Mouse (Mus musculus) retina, embryonic 14.5 days (tissue): ENCODE data around the gene Ndufs2.
"Not testable (repeated sequence)": the region's sequence is repeated elsewhere in the genome, so short reads cannot be mapped to it uniquely, and the experiment has no call there.

Source experiments
- DNase-seq: peaks from one replicate; pipeline ENCODE4 v3.0.0-alpha.2; 2015; ENCODE audit warnings: low spot score

The Ndufs2 gene

DNA sequence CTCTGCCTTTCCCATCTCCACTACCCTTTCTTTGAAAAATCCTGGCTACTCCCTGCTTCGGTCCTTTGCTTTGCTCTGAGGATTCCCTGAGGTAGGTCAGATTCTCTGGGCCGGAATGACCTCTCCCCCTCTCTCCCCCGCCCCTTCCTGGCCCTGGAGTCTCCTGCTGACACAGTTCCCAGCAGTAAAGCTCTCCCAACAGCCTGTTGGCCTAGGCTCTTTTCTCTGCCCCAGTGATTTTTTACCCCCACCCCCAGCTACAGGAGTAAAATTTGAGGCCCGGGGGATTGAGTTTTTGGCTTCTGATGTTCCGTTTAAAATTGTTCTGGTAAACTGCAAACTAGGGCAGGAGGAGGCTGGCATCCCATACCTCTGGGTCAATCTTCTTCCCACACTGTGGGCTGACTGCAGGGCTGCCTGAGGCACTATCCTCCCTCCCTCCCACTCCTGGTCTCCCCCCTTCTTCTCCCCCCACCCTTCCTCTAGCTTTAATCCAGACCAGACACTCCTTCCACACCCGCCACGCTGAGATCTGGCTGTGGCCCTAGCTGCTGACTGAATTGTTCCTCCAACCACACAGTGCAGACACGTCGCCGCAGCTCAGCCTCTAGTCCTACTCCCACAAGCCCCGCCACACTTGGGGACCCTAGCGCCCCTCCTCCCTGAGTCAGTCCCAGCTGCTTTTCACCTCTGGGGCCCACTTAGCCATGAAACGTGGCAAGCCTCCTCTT, 571 bp upstream of the Ndufs2 start:
- peak; percentile 64 for DNase-seq

DNA sequence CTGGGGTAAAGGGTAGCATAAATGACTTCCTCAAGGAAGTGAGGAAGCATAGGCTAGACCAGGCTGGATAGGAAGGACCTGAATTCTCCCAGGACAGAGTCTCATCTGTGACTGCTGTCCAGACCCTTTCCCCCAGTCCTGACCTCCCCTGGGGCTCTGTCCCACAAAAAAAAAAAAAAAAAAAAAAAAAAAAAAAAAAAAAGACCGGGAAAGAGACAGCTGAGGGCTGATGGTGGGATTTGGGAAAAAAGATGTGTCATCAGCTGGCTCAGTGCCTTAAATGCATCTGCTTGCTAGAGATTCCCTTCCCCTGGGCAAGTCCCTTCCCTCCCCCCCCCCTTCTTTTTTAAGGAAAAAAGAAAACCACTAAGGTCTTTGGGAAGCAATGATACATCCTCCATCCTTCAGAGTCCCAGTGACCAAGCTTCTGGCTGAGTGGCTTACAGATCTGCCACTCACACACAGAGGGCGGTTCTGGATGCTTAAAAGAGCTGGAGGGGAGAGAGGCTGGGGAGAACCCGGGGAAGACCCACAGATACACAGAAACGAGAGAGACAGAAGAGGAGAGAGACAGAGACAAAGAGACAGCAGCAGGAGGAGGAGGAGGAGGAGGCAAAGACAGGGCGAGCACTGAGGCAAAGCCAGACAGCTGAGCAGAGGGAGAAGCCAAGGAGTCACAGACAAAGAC, 1.1 kb downstream of the Ndufs2 start, which contains the start of gene Adamts4:
TSS of gene Adamts4 (plus strand) at position 509 of the 688 bp plus-strand sequence.
- peak; percentile 67 for DNase-seq

DNA sequence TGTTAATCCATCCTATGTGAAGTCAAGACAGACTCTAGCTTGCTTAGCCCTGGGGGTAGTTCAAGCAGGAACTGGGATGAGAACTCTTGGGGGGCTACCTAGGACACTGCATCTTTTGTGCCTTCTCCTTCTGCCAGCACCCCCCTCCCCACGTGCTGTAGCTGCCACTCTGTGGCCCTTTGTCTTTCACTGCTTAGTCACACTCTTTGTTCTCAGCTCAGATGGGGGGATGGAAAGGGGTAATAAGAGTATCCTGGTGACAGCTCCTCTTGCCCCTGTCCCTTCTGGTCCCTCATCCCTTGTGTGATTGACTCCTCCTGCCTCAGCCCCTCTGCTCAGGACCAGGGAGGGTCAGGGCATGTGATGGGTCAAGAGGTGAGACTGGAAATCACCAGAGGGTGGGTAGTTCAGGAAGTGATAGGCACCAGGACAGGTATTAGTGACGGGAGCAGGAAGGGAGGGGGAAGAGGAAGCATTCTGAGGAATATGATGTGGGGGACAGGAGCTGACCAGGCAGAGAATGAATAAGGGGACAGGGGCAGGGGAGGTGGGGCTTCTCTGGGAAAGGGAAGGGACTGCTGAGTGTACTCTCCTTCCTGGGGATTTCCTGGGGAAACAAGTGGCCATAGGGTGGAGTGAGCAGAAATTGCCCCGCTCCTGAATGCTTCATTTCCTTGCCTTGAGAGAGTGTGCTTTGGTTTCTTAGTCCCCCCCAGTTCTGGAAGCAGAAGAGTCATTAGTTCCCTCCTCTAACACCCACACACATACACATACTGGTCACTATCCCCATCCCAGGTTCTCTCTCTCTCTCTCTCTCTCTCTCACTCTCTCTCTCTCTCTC, 2.6 kb downstream of the Ndufs2 start:
- DNase-seq, result no peak

DNA sequence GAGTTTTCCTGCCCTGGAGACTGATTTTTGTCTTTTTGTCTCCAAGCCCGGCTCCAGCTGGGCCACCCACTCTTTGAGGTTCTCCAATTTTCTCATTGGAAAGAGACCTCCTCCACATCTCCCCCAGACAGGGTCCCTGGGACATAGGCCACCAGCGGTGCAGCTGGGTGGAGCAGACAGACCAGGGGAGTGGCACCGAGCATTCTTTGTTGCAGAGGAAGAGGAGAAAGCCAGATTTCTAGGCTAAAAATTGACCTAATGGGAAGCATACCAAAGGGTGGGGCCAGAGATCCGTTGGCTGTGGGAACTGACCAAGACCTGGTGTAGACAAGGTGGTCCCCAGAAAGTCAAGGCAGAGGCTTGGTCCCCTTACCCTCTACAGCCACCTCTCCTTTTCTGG, 3.3 kb downstream of the Ndufs2 start:
- no peak for DNase-seq

DNA sequence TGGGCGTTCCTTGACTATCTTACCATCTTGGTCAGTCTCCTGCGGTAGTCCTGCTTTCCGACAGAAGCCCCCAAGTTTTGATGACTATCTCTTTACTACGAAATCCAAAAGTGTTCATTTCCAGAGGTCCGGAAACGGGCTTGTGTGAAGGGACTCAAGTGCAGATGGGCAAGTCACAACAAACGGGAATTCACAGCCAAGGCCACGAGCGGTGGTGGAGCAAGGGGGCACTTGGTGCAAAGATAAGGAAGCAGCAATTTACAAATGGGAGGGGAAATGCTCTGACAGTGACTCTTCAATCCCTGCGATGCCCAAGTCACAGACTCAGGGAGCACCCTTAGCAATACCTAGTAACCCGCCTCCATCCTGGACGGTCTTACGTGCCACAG, 3.7 kb downstream of the Ndufs2 start:
- DNase-seq, result no peak

DNA sequence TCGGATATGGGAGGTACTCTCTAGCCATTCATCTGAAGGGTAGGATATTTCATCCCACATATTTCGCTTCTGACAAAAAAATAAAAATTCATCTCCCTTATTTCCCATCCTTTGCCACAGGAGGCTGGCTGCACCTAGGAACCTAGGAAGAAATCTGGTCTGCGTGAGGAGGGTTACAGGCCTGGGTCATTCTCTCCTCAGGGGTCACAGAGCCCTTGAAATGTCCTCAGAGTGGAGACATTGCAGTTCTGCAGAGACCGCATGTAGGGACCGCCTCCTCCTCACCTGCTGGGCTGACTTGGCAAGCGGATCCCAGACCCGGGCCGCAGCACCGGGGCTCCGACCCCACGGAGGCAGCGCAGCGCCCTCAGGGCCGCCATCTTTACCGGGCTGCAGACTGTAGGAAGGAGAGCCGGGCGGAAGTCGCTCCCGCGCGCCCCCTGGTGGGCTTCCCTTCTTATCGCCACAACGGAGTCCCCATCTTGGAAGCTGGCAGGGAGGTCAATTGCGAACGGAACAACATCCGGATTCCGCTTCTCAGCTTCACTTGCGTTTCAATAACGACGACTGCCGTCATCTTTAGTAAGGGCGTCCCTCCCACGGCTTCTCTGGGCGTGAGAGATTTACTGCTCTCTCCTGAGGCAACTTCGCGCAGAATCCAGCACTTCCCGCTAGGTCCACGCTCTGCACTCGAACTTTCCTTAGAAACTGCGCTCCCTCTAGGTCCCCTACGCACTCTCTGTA, 4.3 kb downstream of the Ndufs2 start:
- DNase-seq, result peak; percentile 100

DNA sequence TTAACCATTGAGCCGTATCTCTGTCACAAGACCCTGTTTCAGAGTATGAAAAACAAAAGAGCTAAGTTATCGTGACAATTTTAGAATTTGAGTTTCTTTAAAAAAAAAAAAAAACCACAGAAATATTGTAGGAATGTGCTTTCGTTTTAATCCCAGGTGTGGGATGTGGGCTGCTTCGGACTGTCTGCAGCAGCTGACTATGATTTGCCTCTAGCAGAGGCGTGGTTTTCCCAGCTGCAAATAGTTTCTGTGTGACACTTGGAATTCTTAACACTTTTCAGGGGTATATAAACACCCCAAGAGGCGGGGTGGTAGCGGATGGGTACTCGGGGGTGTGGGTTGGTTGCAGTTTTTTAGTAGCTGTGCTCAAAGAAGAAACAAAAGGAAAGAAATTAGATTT, 5.8 kb downstream of the Ndufs2 start:
- no peak for DNase-seq

DNA sequence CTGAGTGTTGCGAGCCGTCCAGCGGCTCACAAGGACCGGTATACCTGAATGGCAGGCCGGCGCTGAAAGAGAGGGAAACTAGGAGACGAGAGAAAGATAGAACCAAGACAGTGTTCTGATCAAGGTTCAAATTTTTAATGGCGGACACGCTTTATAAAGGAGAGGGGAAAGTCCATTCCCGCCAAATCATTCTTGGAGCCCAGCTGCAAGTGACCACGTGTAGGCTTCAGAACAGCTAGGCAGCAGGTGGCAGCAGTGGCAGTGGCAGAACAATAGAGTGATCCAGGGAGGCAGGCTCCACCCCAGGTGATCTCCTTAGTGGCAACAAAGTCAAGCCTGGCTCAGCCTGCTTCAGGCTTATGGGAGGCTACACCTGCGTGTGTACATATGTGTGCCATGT, 9.2 kb downstream of the Ndufs2 start:
- DNase-seq, result not testable (repeated sequence)

DNA sequence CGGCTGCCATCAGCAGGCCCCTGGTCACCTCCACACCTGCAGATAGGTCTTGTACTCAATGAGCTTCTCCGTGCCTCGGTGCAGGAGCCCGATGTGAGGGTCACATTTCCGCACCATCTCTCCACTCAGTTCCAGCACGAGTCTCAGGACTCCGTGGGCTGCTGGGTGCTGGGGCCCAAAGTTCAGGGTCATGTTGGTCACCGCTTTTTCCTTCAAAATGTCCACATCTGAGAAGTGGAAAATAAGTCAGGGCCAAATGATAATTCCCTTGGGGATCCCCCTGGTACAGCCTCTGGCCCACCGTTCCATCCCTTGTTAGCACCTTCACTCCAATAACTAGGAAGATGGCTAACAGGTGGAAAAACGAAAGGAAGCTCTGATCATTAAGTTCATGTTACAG, 10.3 kb downstream of the Ndufs2 start:
- DNase-seq, result no peak

DNA sequence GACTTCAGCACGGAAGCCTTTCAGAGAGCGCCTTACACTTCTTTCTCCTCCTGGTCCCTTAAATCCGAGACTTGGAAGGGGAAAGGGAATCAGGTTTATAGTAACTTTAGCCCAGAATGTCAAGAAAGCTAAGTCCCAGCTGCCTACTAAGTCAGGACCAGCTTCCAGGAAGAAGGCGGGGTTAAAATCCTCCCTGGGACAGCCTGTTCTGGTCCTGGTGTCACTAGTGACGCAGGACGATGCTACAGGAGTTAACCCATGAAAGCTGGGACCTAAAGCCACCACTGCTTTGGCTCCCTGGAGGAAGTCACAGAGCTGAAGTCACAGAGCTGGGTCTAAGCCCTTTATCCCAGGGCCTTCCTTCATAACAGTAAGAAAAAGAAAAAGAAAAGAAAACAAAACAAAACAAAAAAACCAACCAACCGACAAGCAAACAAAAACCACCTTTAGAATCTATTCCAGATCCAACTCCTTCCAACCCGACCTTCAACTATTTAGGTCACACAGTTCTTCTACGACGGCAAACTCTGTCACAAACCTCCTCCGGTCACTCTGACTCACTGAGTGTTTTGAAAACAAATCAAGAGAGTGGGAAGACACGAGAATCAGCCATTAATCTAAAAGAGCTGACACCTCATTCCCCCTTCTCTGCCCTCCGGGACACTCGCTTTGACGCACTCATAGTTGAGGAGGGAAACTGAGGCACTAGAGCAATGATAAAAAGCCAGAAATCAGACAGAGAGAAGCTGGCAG, 11.0 kb downstream of the Ndufs2 start:
- DNase-seq, result no peak

DNA sequence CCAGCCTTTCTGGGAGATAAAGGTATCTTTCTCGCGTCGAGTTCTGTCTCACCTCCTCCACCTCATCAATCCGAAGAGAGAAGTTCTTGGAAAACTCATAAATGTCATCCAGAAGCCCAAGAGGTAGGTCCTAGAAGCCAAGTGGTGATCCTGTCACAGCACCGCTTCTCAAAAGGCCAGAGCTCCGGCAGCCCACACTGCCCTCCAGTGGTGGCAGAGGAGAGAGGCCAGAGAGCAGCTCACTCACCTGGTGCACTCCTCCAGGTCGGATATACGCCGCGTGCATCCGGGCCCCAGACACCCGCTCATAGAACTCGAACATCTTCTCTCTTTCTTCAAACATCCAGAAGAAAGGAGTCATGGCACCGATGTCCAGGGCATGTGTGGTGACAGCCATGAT, 12.7 kb downstream of the Ndufs2 start:
- peak; percentile 73 for DNase-seq

DNA sequence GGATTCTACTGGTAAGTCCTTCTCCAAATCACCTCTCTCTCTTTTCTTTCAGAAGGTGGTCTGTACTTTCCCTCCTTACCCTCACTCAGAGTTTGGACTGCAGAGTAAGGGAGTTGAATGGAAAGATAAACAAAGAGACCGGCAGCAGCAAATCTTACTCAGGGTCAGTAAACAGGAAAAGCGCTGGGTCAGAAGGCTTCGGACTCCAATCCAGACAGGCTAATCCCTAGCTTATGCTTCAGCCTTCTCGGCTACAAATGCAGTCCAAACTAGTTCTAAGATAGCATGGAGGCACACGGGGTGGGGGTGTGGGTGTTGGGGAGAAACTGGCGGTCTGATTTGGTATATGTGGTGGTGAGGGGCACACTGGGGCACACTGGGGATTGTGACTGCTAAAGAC, 13.8 kb downstream of the Ndufs2 start:
- DNase-seq, result no peak

DNA sequence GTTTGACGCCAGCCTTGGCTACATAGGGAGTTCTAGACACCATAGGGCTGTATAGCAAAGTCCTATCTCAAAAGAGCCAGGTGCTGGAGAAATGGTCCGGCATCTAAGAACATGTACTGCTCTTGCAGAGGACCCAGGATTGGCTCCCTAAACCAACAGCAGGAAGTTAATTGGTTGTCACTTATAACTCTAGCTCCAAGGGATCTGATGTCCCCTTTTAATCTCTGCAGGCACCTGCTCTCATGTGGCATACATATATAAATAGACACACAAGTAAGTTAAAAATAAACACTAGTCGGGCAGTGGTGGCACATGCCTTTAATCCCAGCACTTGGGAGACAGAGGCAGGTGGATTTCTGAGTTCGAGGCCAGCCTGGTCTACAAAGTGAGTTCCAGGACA, 15.4 kb downstream of the Ndufs2 start:
- DNase-seq, result no peak

DNA sequence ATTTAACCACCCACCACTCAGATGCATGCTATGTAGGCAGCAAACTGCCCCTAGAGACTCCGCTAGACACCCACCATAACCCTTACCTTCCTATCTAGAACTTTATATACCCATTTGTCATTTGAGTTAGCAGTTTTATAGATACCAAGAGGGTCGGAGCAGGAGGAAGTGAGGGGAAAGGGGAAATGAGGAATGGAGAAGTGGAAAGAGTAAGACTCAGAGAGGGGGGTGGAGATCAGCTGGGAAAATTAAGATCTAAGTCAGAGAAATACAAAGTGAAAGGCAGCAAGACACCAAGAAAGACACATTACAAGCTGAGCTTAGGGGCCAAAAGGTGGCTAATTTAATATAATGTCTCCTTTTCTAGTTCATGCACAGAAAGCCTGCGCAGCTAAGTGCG, 16.6 kb downstream of the Ndufs2 start:
- DNase-seq, result no peak

DNA sequence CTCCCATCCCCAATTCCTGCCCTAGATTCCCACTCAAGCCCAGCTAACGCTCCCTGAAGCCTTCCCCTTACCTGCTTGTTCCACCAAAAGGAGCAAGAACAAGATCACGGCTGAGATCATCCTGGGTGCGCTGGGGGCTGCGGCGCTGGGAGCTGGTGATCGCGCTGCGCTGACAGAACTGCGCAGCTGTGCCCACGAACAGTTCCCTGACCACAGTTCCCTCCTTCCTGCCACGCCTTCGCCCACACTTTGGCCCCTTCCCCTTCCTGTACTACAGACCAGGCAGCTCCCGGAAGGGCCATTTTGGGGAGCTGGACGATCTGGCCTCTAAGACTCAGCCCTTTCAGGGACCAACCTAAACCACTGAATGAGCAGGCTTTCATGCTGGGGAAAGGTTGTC, 17.1 kb downstream of the Ndufs2 start, which contains the start of gene Fcer1g:
TSS of gene Fcer1g (minus strand) at position 240 of the 400 bp plus-strand sequence.
- DNase-seq, result no peak

DNA sequence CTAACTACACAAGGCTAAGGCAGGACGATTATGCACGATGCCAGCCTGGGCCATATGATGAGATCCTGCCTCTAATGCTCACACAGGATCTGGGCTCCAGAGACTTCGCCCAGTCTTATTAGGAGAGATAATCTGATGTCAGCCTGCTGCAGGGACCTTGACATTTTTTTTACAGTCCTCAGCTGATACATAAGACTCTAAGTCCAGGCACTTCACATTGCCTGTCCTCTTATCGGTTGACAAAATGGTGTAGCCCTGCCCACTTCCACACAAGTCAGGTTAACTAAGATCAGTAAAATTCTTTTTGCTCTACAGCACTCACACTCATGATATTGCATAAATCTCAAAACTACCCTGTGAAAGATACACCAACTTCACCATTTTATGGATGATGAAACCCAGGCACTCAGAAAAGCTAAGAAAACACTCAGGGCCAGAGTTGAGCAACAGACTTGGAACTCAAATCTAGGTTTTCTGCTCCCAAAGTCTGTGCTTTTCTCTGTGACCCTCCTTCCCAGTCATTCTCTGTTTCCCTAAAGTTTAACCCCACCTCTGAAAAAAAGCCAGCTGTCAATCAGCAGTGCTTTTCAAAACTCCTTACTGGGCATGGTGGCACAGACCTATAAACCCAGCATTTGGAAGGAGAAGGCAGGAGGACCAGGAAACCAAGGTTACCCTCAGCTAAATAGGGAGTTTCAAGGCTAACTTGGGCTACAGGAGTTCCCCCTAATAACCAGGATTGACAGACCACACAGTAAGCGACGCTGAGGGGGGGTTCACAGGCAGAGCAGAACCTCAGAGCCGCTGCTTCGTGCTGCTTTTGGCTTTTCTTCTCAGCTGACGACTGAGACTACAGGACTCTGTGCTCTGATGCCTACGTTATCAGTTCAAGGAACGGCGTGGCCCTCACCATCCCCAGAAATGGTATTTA, 18.1 kb downstream of the Ndufs2 start:
- no peak for DNase-seq

DNA sequence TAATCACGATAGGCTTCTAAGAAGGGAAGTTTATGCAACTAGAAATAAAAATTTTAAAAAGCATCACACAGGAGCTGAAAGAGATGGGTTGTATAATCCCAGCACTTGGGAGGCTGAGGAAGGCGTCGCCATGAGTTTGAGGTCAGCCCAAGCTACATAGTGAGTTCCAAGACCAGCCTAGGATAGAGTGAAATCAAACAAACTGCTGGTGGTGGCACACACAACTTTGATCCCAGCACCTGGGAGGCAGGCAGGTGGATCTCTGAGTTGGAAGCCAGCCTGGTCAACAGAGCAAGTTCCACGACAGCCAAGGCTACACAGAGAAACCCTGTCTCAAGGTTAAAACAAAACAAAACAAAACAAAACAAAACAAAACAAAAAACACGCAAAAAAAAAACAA, 18.8 kb downstream of the Ndufs2 start:
- DNase-seq, result no peak

DNA sequence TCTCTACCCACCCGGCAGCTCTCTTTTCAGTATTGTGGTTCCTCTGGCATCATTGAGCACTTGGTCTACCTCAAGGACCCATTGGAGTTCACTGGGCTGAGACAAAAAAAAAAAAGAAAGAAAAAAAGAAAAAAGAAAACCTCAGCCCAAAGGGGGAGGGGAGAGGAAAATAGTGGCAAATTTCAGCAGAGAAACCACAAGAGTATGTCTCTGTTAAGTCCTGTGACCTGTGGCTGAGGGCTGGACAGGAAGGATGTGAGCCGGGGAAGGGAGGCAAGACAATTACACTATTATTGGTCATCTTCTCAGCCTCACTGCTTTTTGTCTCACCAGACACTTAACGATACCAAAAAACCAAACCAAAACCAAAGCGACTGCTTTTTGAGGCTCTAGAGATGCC, 19.3 kb downstream of the Ndufs2 start:
- DNase-seq, result no peak

DNA sequence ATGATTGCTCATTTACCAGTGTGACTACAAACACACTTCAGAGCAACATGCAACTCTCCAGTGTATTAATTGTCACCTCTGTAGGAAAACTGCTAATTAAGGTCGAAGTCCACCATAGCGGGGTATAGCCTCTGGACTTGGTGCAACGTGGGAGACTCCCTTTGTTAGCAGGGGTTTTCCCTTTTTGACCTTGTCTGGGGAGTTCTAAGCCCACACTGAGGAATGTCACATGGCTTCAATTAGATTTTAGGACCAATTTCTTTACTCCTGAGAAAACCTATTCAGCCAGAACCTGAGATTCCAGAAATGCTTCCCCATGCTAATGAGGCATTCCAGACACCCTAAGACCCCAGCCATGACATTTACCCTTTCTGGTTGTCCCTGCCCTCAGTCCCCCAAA, 21.0 kb downstream of the Ndufs2 start:
- DNase-seq, result no peak

DNA sequence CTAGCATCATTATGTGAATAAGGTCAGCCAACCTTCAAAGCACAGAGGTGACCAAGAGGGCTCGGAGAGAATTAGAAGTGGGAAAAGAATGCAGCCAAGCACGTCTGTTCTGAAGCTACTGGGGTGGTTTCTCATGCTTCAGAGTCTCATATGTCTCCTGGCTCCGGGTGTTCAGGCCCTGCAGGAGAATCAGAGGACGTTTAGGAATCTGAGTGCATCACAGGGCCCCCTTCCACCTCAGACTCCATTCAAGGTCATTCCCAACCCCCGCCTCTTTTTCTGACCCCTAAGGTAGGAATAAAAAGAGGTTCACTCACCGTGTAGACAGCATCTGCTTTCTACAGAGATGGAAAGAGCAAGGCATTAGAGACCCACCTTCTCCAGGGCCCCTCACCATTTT, 21.4 kb downstream of the Ndufs2 start:
- DNase-seq, result no peak
